ENCODE assay signal across 13 mouse cellular contexts in the genomic region with DNA sequence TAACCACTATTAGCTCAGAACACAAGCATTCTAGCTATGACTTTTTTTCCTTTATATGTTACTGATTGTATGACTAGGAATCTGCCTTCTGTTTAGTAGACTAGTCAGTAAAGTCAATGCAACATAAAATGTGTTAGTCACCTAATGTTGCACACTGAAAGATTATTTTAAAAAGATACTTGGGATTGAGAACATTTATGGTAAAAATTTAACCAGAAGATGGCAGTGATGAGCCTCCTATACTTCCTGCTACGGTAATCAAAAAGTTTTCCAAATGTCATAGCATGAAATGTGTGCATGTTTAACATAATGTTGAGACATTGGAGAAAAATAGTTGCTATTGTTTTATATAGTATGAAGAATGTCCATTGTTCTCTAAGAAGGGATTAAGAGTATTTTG. TPM values are rescaled to one million over a fixed set of nuclear protein-coding genes. Genes with fewer than 3 reads are reported as not detected.
DNase-seq lines count a peak whose midpoint lies in the region; ATAC-seq and TF ChIP-seq lines count a peak whose summit lies in the region.
"Had no signal": no experiment of that assay in that cellular context is flagged by ENCODE, and none has a peak within 500 bp of the region (broad histone marks: within the 10 kb centered on the region; RNA-seq: fewer than 3 reads in every experiment).

No protein-coding gene starts in this region.

- peaks cover 20% of the 10 kb centered on the region for H3K36me3 ChIP-seq in forebrain, postnatal 0 days (ENCODE audit: insufficient read depth)
- H3K36me3 ChIP-seq in forebrain, embryonic 15.5 days: peaks cover 43% of the 10 kb centered on the region
- peaks cover 36% of the 10 kb centered on the region for H3K36me3 ChIP-seq in E14TG2a.4 (ENCODE audit: insufficient read depth, low read length)
- H3K36me3 ChIP-seq in thymus, adult 2 months (ENCODE audit: control insufficient read depth, insufficient read depth, low read length): peaks cover 26% of the 10 kb centered on the region

- H3K9ac ChIP-seq in forebrain, postnatal 0 days: no peak overlapping the region
- no peak overlapping the region for H3K9ac ChIP-seq in forebrain, embryonic 15.5 days (replicated peaks)
- H3K9ac ChIP-seq: forebrain, embryonic 13.5 days; neural tube, embryonic 13.5 days; stomach, embryonic 15.5 days had no signal

- H3K27me3 ChIP-seq in forebrain, postnatal 0 days (ENCODE audit: insufficient read depth, low read length): no peaks in the 10 kb centered on the region
- H3K27me3 ChIP-seq in forebrain, embryonic 15.5 days: no peaks in the 10 kb centered on the region
- no peaks in the 10 kb centered on the region for H3K27me3 ChIP-seq in E14TG2a.4 (ENCODE audit: insufficient read depth, low read length)
- H3K27me3 ChIP-seq in thymus, adult 2 months (ENCODE audit: control insufficient read depth, insufficient read depth, low read length): no peaks in the 10 kb centered on the region
- H3K27me3 ChIP-seq: forebrain, embryonic 13.5 days; neural tube, embryonic 13.5 days; stomach, embryonic 15.5 days had no signal

- H3K4me1 ChIP-seq in forebrain, postnatal 0 days (ENCODE audit: insufficient read depth): no peaks in the 10 kb centered on the region
- H3K4me1 ChIP-seq in forebrain, embryonic 15.5 days: peaks cover 10% of the 10 kb centered on the region
- H3K4me1 ChIP-seq in lung, adult 2 months (ENCODE audit: control insufficient read depth, insufficient read depth, low read length): peaks cover 4% of the 10 kb centered on the region
- peaks cover 13% of the 10 kb centered on the region for H3K4me1 ChIP-seq in E14TG2a.4 (replicated peaks; ENCODE audit: low read depth, low read length)
- no peaks in the 10 kb centered on the region for H3K4me1 ChIP-seq in thymus, adult 2 months (replicated peaks; ENCODE audit: control insufficient read depth, insufficient read depth, low read length)
- H3K4me1 ChIP-seq: stomach, embryonic 15.5 days had no signal

- no peak overlapping the region for H3K27ac ChIP-seq in forebrain, postnatal 0 days (ENCODE audit: low read depth, low read length)
- H3K27ac ChIP-seq in forebrain, embryonic 15.5 days (replicated peaks): no peak overlapping the region
- no peak overlapping the region for H3K27ac ChIP-seq in thymus, adult 2 months (ENCODE audit: control insufficient read depth, insufficient read depth, low read length)
- H3K27ac ChIP-seq: forebrain, embryonic 13.5 days; neural tube, embryonic 13.5 days; stomach, embryonic 15.5 days had no signal

- no peak overlapping the region for H3K4me2 ChIP-seq in forebrain, postnatal 0 days (ENCODE audit: low read depth)
- no peak overlapping the region for H3K4me2 ChIP-seq in forebrain, embryonic 15.5 days (replicated peaks)
- H3K4me2 ChIP-seq: forebrain, embryonic 13.5 days; neural tube, embryonic 13.5 days; stomach, embryonic 15.5 days had no signal

- H3K9me3 ChIP-seq in forebrain, postnatal 0 days (ENCODE audit: low read length): no peaks in the 10 kb centered on the region
- no peaks in the 10 kb centered on the region for H3K9me3 ChIP-seq in forebrain, embryonic 15.5 days
- H3K9me3 ChIP-seq in E14TG2a.4 (ENCODE audit: low read length): no peaks in the 10 kb centered on the region
- H3K9me3 ChIP-seq: forebrain, embryonic 13.5 days; neural tube, embryonic 13.5 days; stomach, embryonic 15.5 days had no signal

- DNase-seq in forebrain, postnatal 0 days: no peak
- no peak for DNase-seq in lung, adult 2 months
- DNase-seq in lung, adult 18-20 months: no peak
- DNase-seq in retina, embryonic 14.5 days (ENCODE audit: low spot score): peak; percentile 59
- DNase-seq in thymus, adult 2 months: no peak
- no peak for DNase-seq in right cerebral cortex, postnatal 14 days
- DNase-seq: kidney, adult 2 months; layer of hippocampus, adult 9-11 months had no signal

- WGBS in forebrain, postnatal 0 days: 15% methylated on average over 1 of the region's 1 CpGs
- 15% methylated on average over 1 of the region's 1 CpGs for WGBS in forebrain, embryonic 15.5 days
- WGBS in lung, adult 2 months: 17% methylated on average over 1 of the region's 1 CpGs
- WGBS in thymus, adult 2 months: 43% methylated on average over 1 of the region's 1 CpGs

- TF ChIP-seq POLR2A in lung, adult 2 months (IDR thresholded peaks at IDR 0.05; ENCODE audit: borderline replicate concordance, extremely low read depth, low read depth, low read length): no peak
- TF ChIP-seq POLR2A in thymus, adult 2 months (IDR thresholded peaks at IDR 0.05; ENCODE audit: control insufficient read depth, extremely low read depth, insufficient read depth, low read length, poor library complexity): no peak

- TF ChIP-seq CTCF in forebrain, postnatal 0 days (IDR thresholded peaks at IDR 0.05; ENCODE audit: low read depth): peak; percentile 50
- peak; percentile 21; the same call in 1 of the 2 replicates for TF ChIP-seq CTCF in lung, adult 2 months (IDR thresholded peaks at IDR 0.05; ENCODE audit: insufficient read depth, low read length)
- TF ChIP-seq CTCF in E14TG2a.4 (conservative IDR thresholded peaks at IDR 0.05; ENCODE audit: low read length): peak; percentile 23
- TF ChIP-seq CTCF in thymus, adult 2 months (IDR thresholded peaks at IDR 0.05; ENCODE audit: borderline replicate concordance, control insufficient read depth, extremely low read depth, insufficient read depth, low read length, poor library complexity): no peak

- ATAC-seq in forebrain, postnatal 0 days: no peak
- no peak for ATAC-seq in forebrain, embryonic 15.5 days (replicated peaks)
- ATAC-seq: forebrain, embryonic 13.5 days had no signal

- H3K4me3 ChIP-seq in forebrain, postnatal 0 days (ENCODE audit: low read depth, low read length): no peak overlapping the region
- H3K4me3 ChIP-seq in forebrain, embryonic 15.5 days: no peak overlapping the region
- no peak overlapping the region for H3K4me3 ChIP-seq in lung, adult 2 months (replicated peaks; ENCODE audit: extremely low read depth, low read depth, low read length)
- H3K4me3 ChIP-seq in E14TG2a.4 (replicated peaks; ENCODE audit: low read length): no peak overlapping the region
- H3K4me3 ChIP-seq in thymus, adult 2 months (ENCODE audit: control insufficient read depth, insufficient read depth, low read length): no peak overlapping the region
- H3K4me3 ChIP-seq: forebrain, embryonic 13.5 days; neural tube, embryonic 13.5 days; stomach, embryonic 15.5 days had no signal

RNA-seq across cellular contexts. Expression of gene Dync1i2, which starts 15.9 kb away (rescaled TPM):
- 207 and 241 TPM in 2 replicates for total RNA-seq in forebrain, postnatal 0 days (2014; rRNA removed)
- 189 and 197 TPM in 2 replicates for polyA plus RNA-seq in forebrain, postnatal 0 days (2015; fragmentation: Nextera tagmentation; extraction: Ambion mirVana)
- 175 and 190 TPM in 2 replicates for polyA plus RNA-seq in forebrain, embryonic 15.5 days (2015; fragmentation: Nextera tagmentation; extraction: Ambion mirVana)
- polyA plus RNA-seq in lung, adult 2 months (2012; rRNA removed): 13.6 and 27.9 TPM in 2 replicates
- polyA plus RNA-seq in thymus, adult 2 months (2012; rRNA removed): 22.8 and 26.2 TPM in 2 replicates
